Mouse (Mus musculus) bone marrow, adult 2 months (tissue): ENCODE data around the gene Epha7. TPM values are rescaled to one million over a fixed set of nuclear protein-coding genes. Genes with fewer than 3 reads are reported as not detected.

Source experiments
- H3K27ac ChIP-seq: fragments of 200-500 bp; 2 replicates; pipeline ENCODE4 v1.5.1; 2012; ENCODE audit warnings: low read depth, mild to moderate bottlenecking, control low read depth, inconsistent platforms, low read length; ENCODE audit not compliant: control insufficient read depth, poor library complexity, insufficient read depth
- H3K4me1 ChIP-seq: fragments of 200-500 bp; 2 replicates; pipeline ENCODE4 v1.6.1; 2011; ENCODE audit warnings: low read length; ENCODE audit not compliant: control insufficient read depth, insufficient read depth
- H3K4me3 ChIP-seq: fragments of 200-500 bp; replicated peaks from 2 replicates; pipeline ENCODE3; 2011; ENCODE audit warnings: mild to moderate bottlenecking, low read depth, low read length, control low read depth; ENCODE audit not compliant: control insufficient read depth
- CTCF ChIP-seq: fragments of 200-500 bp; IDR thresholded peaks from 2 replicates; pipeline ENCODE4 v1.5.1; 2011; ENCODE audit warnings: low read length, control low read depth; ENCODE audit not compliant: control insufficient read depth, insufficient read depth
- POLR2A ChIP-seq: fragments of 200-500 bp; IDR thresholded peaks from 2 replicates; pipeline ENCODE4 v1.6.1; 2011; ENCODE audit warnings: low read depth, mild to moderate bottlenecking, control low read depth, low read length, borderline replicate concordance; ENCODE audit not compliant: control insufficient read depth
- WGBS: fragments of 180-500 bp; shearing (Covaris S2); methylation state at CpG from one replicate; pipeline ENCODE4 v1.1.7; 2018; 5-methylcytosine and 5-hydroxymethylcytosine counted together
- polyA plus RNA-seq: library from polyadenylated mRNA; stranded (reverse); fragments of >200 nt; gene quantifications from 2 replicates; pipeline ENCODE4 v1.2.4, GENCODE M21; 2011; ENCODE audit warnings: low replicate concordance; ENCODE audit not compliant: missing spikeins, insufficient read depth, insufficient read length

Epha7 gene
- polyA plus RNA-seq, 1 experiment, result 0.45 TPM

DNA sequence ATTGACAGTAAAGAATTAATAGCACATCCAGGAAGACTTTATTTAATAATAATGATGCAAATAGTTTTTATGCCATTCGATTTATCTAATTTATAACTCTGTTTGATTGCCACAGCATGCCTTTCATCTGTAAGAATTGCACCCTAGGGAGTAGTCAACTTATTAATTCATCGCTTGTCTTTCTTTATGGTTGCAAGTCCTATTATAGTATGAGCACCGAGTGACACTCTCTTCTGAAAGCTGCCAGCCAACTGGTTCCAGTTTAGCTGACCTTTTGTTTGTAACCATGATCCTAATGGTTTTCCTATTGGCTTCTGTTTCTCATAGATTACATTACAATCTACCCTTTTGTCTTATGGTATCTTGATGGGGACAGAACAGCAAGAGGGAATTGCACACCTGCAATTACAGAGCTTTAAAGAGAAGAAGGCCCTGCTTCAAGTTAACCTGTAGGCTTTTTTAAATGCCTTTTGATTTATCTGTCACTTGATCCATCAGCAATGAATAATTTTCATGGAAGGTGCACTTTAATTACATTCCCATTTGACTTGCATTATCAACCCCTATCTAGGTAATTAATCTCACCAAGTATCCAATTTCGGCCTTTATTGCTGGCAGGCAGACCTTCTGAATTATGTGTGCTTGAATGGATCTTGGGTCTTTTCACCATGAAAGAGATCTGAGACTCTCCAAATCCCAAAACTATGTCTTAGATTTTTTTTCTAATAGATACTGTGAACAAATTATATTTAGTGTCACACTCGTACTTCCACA is 68.5 kb downstream of the Epha7 start:
- WGBS, result 81% methylated on average over 5 of the region's 5 CpGs
- TF ChIP-seq POLR2A, result no peak
- TF ChIP-seq CTCF, result no peak
- Histone ChIP-seq H3K4me3 (no peak overlapping the region), H3K27ac (no peak overlapping the region), H3K4me1 (no peaks in the 10 kb centered on the region)

DNA sequence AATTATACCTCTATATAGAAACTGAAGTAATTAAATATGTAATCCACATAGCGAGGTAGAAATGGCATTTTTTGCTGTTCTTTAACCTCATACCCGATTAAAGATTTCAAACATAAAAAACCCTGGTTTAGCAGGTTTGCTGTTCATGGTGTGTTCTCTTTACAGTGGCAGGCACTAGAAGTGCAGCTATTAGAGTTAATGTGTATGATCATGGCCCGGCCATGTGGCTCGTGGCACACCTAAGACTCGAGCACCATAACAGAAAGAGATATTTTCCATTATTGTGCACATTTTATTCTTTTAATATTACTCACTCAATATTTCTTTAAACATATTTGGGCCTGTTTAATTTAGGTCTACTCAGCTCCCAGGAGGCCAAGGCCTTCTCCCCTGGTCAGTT is 76.7 kb downstream of the Epha7 start:
- TF ChIP-seq CTCF (no peak), POLR2A (no peak)
- no peak overlapping the region for H3K4me3 ChIP-seq
- no peak overlapping the region for H3K27ac ChIP-seq
- no peaks in the 10 kb centered on the region for H3K4me1 ChIP-seq
- WGBS, result 87% methylated on average over 5 of the region's 5 CpGs

DNA sequence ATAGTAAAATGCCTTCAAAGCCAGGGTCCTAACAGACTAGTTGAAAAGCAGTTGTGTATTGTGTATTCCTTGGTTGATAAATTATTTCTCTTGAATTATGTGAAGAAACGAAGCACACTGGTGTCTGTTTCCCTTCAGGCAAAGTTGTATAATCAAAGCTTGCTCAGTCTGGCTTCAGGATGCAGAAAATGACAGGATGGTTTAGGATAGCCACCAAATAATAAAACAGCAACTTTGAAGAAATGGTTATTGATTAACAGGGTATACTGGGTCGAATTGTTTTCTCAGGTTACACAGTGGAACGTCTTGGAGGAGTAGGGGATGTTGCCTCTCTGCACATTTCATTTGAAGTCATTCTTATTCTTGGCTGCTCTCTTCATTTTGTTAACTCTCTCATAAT is 77.2 kb downstream of the Epha7 start:
- no peak for TF ChIP-seq POLR2A
- no peak for TF ChIP-seq CTCF
- no peaks in the 10 kb centered on the region for H3K4me1 ChIP-seq
- 72% methylated on average over 3 of the region's 3 CpGs for WGBS

DNA sequence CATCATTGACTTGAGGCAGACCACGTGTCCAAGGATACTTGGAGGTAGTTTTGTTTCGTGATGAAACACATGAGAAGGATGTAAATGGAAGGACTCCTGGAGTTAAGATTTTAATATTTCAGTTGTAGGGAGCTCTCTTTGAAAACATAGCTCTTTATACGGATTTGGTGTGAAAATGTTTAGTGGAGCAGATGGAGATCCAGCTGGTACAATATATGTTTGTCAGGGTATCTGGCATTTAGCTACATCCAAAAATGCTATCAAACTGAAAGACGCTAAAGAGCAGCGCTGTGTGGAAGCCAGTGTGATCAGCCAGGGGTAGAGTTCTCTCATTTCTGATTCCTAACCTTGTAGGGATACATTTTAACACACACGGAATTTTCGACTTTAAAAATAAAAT is 82.5 kb downstream of the Epha7 start:
- Histone ChIP-seq H3K27ac (no peak overlapping the region), H3K4me1 (no peaks in the 10 kb centered on the region), H3K4me3 (no peak overlapping the region)
- 82% methylated on average over 7 of the region's 7 CpGs for WGBS
- TF ChIP-seq CTCF (no peak), POLR2A (no peak)

More for the DNA sequence above, 77.2 kb downstream of the Epha7 start:
- Histone ChIP-seq H3K27ac (no peak overlapping the region), H3K4me3 (no peak overlapping the region)

DNA sequence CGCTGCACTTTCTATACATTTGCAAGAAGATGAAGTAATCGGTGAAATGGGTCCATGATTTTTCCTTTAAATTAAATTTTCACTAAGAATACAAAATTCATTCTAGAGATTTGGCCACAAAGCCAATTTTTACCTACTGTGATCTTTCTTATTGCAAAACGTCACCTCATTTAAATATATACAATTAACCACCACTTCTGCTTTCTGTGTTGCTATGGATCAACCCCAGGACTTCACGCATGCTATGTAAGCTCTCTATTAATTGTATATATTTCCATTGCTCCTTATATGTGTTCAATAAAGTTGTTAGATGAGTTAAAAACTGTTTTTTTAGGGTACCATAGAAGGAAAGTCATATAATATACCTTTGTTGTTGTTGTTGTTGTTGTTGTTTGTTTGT is 86.4 kb downstream of the Epha7 start:
- H3K4me1 ChIP-seq, result no peaks in the 10 kb centered on the region; the same call in 1 of the 2 replicates
- TF ChIP-seq POLR2A, result no peak
- TF ChIP-seq CTCF, result no peak
- no peak overlapping the region for H3K27ac ChIP-seq
- 55% methylated on average over 4 of the region's 4 CpGs for WGBS
- H3K4me3 ChIP-seq, result no peak overlapping the region

DNA sequence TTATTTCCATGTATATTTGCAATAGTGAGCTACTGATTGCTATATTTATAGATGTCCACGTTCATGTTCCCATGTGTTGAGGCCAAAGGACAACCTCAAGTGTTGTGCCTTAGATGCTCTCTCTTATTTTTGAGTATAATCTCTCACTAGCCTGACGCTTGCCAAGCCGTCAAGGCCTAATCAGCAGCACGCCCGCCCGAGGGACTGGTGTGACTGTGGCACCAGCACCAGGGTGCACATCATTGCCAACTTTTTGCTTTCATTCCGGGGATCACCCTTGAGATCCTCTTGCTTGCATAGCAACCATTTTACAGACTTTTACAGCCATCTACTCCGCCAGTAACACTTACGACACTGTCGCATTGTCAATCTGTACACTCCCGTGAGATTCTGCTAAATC is 86.9 kb downstream of the Epha7 start:
- 86% methylated on average over 11 of the region's 11 CpGs for WGBS
- no peak overlapping the region for H3K4me3 ChIP-seq
- no peaks in the 10 kb centered on the region; the same call in 1 of the 2 replicates for H3K4me1 ChIP-seq
- no peak overlapping the region for H3K27ac ChIP-seq
- TF ChIP-seq POLR2A, result no peak

DNA sequence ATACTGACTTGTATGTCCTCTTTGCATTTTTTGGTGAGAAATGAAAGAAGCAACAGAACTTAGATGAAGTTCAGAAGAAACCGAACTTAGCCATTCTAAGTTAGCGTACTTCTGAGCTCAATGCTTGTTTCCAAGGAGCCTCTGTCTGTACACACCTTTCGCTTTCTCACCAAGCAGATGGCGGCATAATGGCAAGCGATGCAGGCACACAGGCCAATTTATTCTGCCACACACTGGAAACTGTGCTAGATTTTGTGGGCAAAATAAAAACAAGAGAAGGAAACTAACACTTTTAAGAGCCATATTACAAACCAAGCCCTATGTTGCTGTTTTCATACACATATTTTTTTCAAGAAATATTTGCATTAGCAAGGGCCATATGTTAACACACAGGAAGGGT is 88.6 kb downstream of the Epha7 start:
- TF ChIP-seq POLR2A (no peak), CTCF (no peak)
- WGBS, result 85% methylated on average over 5 of the region's 5 CpGs
- Histone ChIP-seq H3K4me3 (no peak overlapping the region), H3K27ac (no peak overlapping the region), H3K4me1 (no peaks in the 10 kb centered on the region; the same call in 1 of the 2 replicates)

DNA sequence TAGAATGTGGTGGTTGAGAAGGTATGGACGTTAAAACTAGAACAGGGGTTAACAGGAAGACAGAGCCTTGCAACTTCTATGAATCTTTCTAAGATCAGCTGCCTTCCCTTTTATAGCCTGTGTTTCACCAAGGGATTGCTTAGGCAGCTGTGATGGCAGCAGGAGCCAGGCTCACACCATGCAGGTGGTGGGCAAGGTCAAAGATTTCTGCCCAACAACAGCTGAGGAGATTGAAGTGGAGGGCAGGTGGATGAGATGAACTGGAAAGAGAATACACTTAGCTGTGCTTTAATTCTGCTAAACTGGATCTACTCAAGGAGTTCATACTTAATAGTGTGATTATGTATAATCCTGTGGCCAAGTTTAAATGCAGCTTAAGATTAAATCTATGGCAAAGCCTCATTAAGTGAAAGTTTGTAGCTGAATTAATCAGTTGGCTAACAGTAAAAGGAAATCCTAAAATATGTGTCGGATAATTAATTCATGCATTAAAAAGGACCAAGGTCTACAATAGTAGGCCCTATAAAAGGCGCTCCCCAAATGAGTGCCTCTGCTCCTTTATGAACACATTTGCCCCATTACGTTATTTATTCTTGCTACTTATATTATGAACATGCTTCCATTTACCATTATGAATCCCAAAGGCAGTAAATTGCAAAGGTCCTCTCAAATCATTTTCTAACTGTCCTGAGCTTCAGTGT is 89.2 kb downstream of the Epha7 start:
- WGBS, result 74% methylated on average over 4 of the region's 4 CpGs

DNA sequence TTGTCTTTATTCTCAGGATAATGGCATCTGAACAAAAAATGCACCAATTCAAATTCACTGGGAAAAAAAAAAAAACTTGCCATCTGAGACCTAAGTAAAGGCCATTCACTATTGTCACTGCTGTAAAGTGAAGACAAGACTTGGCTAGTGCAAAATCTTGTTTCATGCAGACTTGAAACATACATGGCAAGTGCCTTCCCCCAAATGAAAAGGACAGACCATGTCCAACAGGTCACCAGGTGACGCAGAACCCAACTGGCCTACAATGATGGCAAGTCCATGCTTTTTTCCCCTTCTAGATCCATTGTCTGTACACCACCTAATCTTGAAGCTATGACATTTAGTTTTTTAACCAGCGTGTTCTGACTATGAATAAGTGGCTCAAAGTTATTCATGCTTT is 94.1 kb downstream of the Epha7 start:
- Histone ChIP-seq H3K27ac (no peak overlapping the region), H3K4me3 (no peak overlapping the region), H3K4me1 (no peaks in the 10 kb centered on the region; the same call in 1 of the 2 replicates)
- TF ChIP-seq POLR2A, result no peak
- TF ChIP-seq CTCF, result no peak
- 85% methylated on average over 2 of the region's 2 CpGs for WGBS

More for the DNA sequence above, 89.2 kb downstream of the Epha7 start:
- no peak for TF ChIP-seq POLR2A
- no peak for TF ChIP-seq CTCF
- Histone ChIP-seq H3K4me1 (no peaks in the 10 kb centered on the region; the same call in 1 of the 2 replicates), H3K27ac (no peak overlapping the region), H3K4me3 (no peak overlapping the region)
